Mouse (Mus musculus) midbrain, embryonic 10.5 days (tissue): ENCODE measurements around the gene Gk. TPM values are rescaled to one million over a fixed set of nuclear protein-coding genes. Genes with fewer than 3 reads are reported as not detected.

ENCODE experiments used
- DNase-seq: peaks from one replicate; pipeline ENCODE4 v3.0.0-alpha.2; 2017; ENCODE audit warnings: low spot score
- H3K27ac ChIP-seq: fragments of 300-500 bp; sonication (generic); replicated peaks from 2 replicates; pipeline ENCODE4 v1.5.1; 2016; ENCODE audit warnings: mild to moderate bottlenecking
- H3K27me3 ChIP-seq: fragments of 300-500 bp; sonication (generic); 2 replicates; pipeline ENCODE4 v1.6.1; 2016; ENCODE audit warnings: low read depth, mild to moderate bottlenecking; ENCODE audit not compliant: poor library complexity, severe bottlenecking
- H3K36me3 ChIP-seq: fragments of 300-500 bp; sonication (generic); 2 replicates; pipeline ENCODE4 v1.6.1; 2016; ENCODE audit warnings: mild to moderate bottlenecking, moderate library complexity
- H3K4me1 ChIP-seq: fragments of 300-500 bp; sonication (generic); 2 replicates; pipeline ENCODE4 v1.6.1; 2016
- H3K4me3 ChIP-seq: fragments of 300-500 bp; sonication (generic); 2 replicates; pipeline ENCODE4 v1.5.1; 2016; ENCODE audit warnings: mild to moderate bottlenecking, moderate library complexity
- H3K9me3 ChIP-seq: fragments of 300-500 bp; sonication (generic); replicated peaks from 2 replicates; pipeline ENCODE4 v1.6.1; 2016; ENCODE audit warnings: mild to moderate bottlenecking
- WGBS: fragments of 180-500 bp; shearing (Covaris S2); methylation state at CpG from one replicate; pipeline ENCODE4 v1.1.7; 2016; 5-methylcytosine and 5-hydroxymethylcytosine counted together
- polyA plus RNA-seq: library from polyadenylated mRNA; unstranded; fragments of >200 nt; fragmentation: Nextera tagmentation; extraction: Ambion mirVana; gene quantifications from 2 replicates; pipeline ENCODE4 v1.2.1, GENCODE M21; 2016

Gene Gk
- polyA plus RNA-seq, 1 experiment from 2014 or later = 8.6 TPM

DNA sequence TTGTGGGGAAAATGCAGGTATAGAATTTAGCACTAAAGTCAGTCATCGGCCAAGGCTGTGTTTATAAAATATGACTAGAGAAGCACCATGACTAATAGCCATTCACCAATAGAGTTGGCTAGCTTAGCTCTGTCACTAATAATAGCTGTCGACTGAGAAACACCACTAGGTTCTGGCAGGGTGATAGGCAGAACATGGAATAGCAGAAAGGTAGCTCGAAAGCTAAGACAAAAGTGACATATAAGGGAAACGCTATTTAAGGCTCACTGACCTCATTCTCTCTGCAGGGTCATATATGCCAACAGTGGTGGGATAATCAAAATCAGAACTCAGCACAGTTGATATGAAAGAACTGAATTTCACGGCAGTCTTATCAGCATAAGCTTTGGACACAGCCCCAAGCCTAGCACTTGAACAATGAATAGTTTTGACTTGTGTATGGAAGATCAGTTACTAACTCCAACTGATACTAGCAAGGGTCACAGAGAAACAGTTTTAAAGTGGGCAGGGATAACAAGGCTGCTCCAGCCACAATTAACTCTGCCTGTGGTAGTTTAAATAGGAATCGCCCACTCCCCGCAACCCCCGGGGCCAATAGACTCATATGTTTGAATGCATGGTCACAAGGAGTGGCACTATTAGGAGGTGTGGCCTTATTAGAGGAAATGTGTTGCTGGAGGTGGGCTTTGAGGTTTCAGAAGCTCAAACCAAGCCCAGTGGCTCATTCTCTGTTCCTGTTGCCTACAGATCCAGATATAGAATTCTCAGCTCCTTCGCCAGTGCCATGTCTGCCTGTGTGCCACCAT, 45.3 kb downstream of the Gk start:
- Histone ChIP-seq H3K4me3 (no peak overlapping the region), H3K27ac (no peak overlapping the region), H3K36me3 (no peaks in the 10 kb centered on the region), H3K27me3 (no peaks in the 10 kb centered on the region), H3K4me1 (no peaks in the 10 kb centered on the region), H3K9me3 (no peaks in the 10 kb centered on the region)
- 94% methylated on average over 9 of the region's 9 CpGs for WGBS
- no peak for DNase-seq

DNA sequence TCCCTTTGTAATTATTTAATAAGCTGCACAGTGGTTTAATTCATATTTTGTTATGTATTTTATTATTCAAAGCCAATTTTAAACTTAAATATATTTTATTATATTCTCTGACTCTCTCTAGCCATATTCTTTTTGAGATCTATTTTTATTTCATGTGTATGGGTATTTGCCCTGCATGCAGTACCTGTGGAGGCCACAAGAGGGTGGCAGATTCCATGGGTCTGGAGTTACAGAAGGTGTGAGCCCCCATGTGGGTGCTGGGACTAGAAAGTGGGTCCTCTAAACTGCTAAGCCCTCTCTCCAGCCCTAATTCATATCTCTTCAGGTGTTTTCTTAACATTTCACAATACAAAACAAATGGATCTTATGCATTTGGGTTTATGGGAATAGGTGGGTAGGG, 55.4 kb downstream of the Gk start:
- Histone ChIP-seq H3K4me3 (no peak overlapping the region), H3K9me3 (no peaks in the 10 kb centered on the region), H3K36me3 (peaks cover 3% of the 10 kb centered on the region; the same call in 1 of the 2 replicates), H3K27ac (no peak overlapping the region), H3K27me3 (peaks cover 5% of the 10 kb centered on the region; the same call in 1 of the 2 replicates), H3K4me1 (no peaks in the 10 kb centered on the region)
- no peak for DNase-seq

- 83% methylated on average over 3 of the region's 3 CpGs for WGBS
These were observed 66.2 kb downstream of the Gk start for GRCm38 (mm10) chrX:85710399-85710798.

GRCm38 (mm10) chrX:85705715-85706114, 70.9 kb downstream of the Gk start:
- Histone ChIP-seq H3K9me3 (no peaks in the 10 kb centered on the region), H3K27me3 (no peaks in the 10 kb centered on the region), H3K4me3 (no peak overlapping the region), H3K4me1 (no peaks in the 10 kb centered on the region), H3K27ac (no peak overlapping the region), H3K36me3 (no peaks in the 10 kb centered on the region)
- 94% methylated on average over 3 of the region's 3 CpGs for WGBS
- no peak for DNase-seq

More at GRCm38 (mm10) chrX:85710399-85710798, 66.2 kb downstream of the Gk start:
- H3K4me1 ChIP-seq = no peaks in the 10 kb centered on the region
- H3K4me3 ChIP-seq = no peak overlapping the region
- H3K36me3 ChIP-seq = no peaks in the 10 kb centered on the region
- H3K27ac ChIP-seq = no peak overlapping the region
- DNase-seq = no peak
- H3K27me3 ChIP-seq = no peaks in the 10 kb centered on the region
- no peaks in the 10 kb centered on the region for H3K9me3 ChIP-seq

DNA sequence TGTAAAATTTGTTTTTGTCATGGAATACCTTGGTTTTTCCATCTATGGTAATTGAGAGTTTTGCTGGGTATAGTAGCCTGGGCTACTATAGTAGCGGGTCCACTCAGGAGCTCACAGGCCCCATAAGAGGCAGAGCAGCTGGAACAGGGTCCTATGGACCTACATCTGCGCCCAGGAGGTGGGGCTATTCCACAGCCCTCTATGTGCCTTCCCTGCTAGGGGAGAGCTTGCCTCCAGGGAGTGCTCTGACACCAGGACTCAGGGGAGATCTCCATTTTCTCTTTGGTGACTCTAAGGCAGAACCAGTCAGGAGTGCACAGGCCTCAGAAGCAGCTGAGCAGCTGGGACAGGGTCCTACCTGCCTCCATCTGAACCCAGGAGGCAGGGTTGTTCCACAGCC, 92.9 kb downstream of the Gk start:
- H3K4me1 ChIP-seq = no peaks in the 10 kb centered on the region
- 50% methylated on average over 2 of the region's 2 CpGs for WGBS
- no peaks in the 10 kb centered on the region for H3K36me3 ChIP-seq
- H3K27me3 ChIP-seq = no peaks in the 10 kb centered on the region
- no peak overlapping the region for H3K4me3 ChIP-seq
- H3K27ac ChIP-seq = no peak overlapping the region
- H3K9me3 ChIP-seq = no peaks in the 10 kb centered on the region
- DNase-seq = no peak

DNA sequence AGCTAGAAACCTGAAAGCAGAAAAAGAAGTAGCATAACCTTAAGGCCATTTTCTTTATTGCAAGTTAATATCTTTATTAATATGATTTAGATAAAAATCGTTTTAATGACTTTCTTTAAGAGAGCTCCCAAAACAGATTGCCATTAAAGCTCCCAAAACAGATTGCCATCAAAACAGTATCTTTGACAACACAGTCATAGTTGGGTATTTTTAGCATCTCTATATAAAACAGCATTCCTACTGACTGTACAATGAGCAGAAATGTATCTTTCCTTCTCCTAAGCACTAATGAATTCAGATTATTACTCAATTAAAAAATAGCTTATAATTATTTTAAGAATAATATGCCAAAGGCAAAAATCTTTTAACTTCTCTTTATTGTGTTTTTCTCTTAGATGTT, 94.5 kb downstream of the Gk start:
- no peaks in the 10 kb centered on the region for H3K9me3 ChIP-seq
- 74% methylated on average over 1 of the region's 1 CpGs for WGBS
- no peak for DNase-seq
- no peaks in the 10 kb centered on the region for H3K36me3 ChIP-seq
- no peaks in the 10 kb centered on the region for H3K4me1 ChIP-seq
- no peak overlapping the region for H3K27ac ChIP-seq
- H3K27me3 ChIP-seq = no peaks in the 10 kb centered on the region
- no peak overlapping the region for H3K4me3 ChIP-seq

- DNase-seq = peak; percentile 31
- H3K4me3 ChIP-seq = no peak overlapping the region
- H3K27me3 ChIP-seq = no peaks in the 10 kb centered on the region
- H3K36me3 ChIP-seq = no peaks in the 10 kb centered on the region
- H3K27ac ChIP-seq = no peak overlapping the region
- no peaks in the 10 kb centered on the region for H3K4me1 ChIP-seq
- 22% methylated on average over 7 of the region's 7 CpGs for WGBS
- no peaks in the 10 kb centered on the region for H3K9me3 ChIP-seq
These were observed 99.8 kb downstream of the Gk start for GRCm38 (mm10) chrX:85676808-85677207.

Other genes with a start within 250 kb of the Gk start
- gene Tab3, start 202.8 kb downstream of the Gk start, polyA plus RNA-seq = 3.3 TPM in 2 replicates
- 0.04 and 0.07 TPM in 2 replicates for gene 5430427O19Rik, start 93.5 kb upstream of the Gk start, polyA plus RNA-seq